Mouse (Mus musculus) ZHBTc4 (cell line): ENCODE data around the gene Gm43302.
"Not testable (repeated sequence)": the region's sequence is repeated elsewhere in the genome, so short reads cannot be mapped to it uniquely, and the experiment has no call there.

Experiments used
- DNase-seq: peaks from one replicate; pipeline ENCODE4 v3.0.0-alpha.2; 2011; ENCODE audit warnings: low read depth, low spot score

Gm43302 gene

GRCm38 (mm10) chr5:105199149-105199548 lies 94.3 kb downstream of the Gm43302 start:
- not testable (repeated sequence) for DNase-seq

- DNase-seq, result not testable (repeated sequence)
These were observed 95.5 kb downstream of the Gm43302 start for GRCm38 (mm10) chr5:105197915-105198560.

- not testable (repeated sequence) for DNase-seq
These were observed 97.2 kb downstream of the Gm43302 start for GRCm38 (mm10) chr5:105196308-105196707.

- DNase-seq, result not testable (repeated sequence)
These were observed 101.0 kb downstream of the Gm43302 start for GRCm38 (mm10) chr5:105192536-105192935.

GRCm38 (mm10) chr5:105181446-105181845 lies 112.0 kb downstream of the Gm43302 start:
- peak; percentile 64 for DNase-seq
